Mouse (Mus musculus) liver, embryonic 14.5 days (tissue): ENCODE measurements at regions not wholly inside any gene's neighbourhood (a gene's known extent, or its start where the extent isn't known, plus 50 kb on each side); places are given as distances from the start of the nearest gene placed in this dataset.

ENCODE experiments used
- ATAC-seq: fragments of 200-750 bp; cut with Nextera tagmentation; 2 replicates; pipeline ENCODE4 v1.8.0; 2017; ENCODE audit warnings: moderate number of reproducible peaks, mild to moderate bottlenecking, moderate library complexity; ENCODE audit not compliant: insufficient read depth
- DNase-seq, 3 experiments: peaks; one replicate each; pipeline ENCODE4 v3.0.0-alpha.2; 2012 to 2013; ENCODE audit warnings: low read depth in 3 of 3, low spot score in 3 of 3
- H3K27ac ChIP-seq: fragments of 300-500 bp; sonication (generic); 2 replicates; pipeline ENCODE4 v1.5.1; 2014; ENCODE audit warnings: moderate library complexity, mild to moderate bottlenecking, control low read depth, inconsistent platforms
- H3K27me3 ChIP-seq: fragments of 300-500 bp; sonication (generic); 2 replicates; pipeline ENCODE4 v1.6.1; 2014; ENCODE audit warnings: mild to moderate bottlenecking, low read length, moderate library complexity; ENCODE audit not compliant: control insufficient read depth, insufficient read depth
- H3K36me3 ChIP-seq: fragments of 300-500 bp; sonication (generic); replicated peaks from 2 replicates; pipeline ENCODE4 v1.6.1; 2014; ENCODE audit warnings: low read depth; ENCODE audit not compliant: control insufficient read depth, insufficient read depth
- H3K4me1 ChIP-seq, 2 experiments: fragments of 200-500 bp in 1 of 2; fragments of 300-500 bp in 1 of 2; sonication (generic) in 1 of 2; replicated peaks; 2 replicates each; pipeline ENCODE4 v1.6.1; 2012 to 2014; ENCODE audit warnings: antibody characterized with exemption in 1 of 2, inconsistent platforms in 1 of 2, low read length in 1 of 2; ENCODE audit not compliant: control insufficient read depth in 2 of 2, insufficient read depth in 2 of 2
- H3K4me2 ChIP-seq: fragments of 300-500 bp; sonication (generic); 2 replicates; pipeline ENCODE4 v1.6.1; 2014; ENCODE audit warnings: low read depth, mild to moderate bottlenecking, control low read depth, moderate library complexity
- H3K4me3 ChIP-seq, 2 experiments: fragments of 200-500 bp in 1 of 2; fragments of 300-500 bp in 1 of 2; sonication (generic) in 1 of 2; 2 replicates each; pipeline ENCODE4 v1.5.1; 2012 to 2014; ENCODE audit warnings: low read depth in 2 of 2, low read length in 2 of 2, mild to moderate bottlenecking in 2 of 2, control low read depth in 1 of 2, inconsistent platforms in 1 of 2, moderate library complexity in 1 of 2; ENCODE audit not compliant: insufficient read depth in 1 of 2
- H3K9ac ChIP-seq: fragments of 300-500 bp; sonication (generic); replicated peaks from 2 replicates; pipeline ENCODE4 v1.6.1; 2014; ENCODE audit warnings: mild to moderate bottlenecking, control low read depth, moderate library complexity
- H3K9me3 ChIP-seq: fragments of 300-500 bp; sonication (generic); 2 replicates; pipeline ENCODE4 v1.6.1; 2016; ENCODE audit warnings: low read length, mixed read lengths; ENCODE audit not compliant: control insufficient read depth
- CTCF ChIP-seq: IDR thresholded peaks from 2 replicates; pipeline ENCODE4 v1.5.1; 2016; ENCODE audit warnings: antibody characterized with exemption, low read depth, control low read depth
- EP300 ChIP-seq: IDR thresholded peaks from 2 replicates; pipeline ENCODE4 v1.6.1; 2016; ENCODE audit warnings: antibody characterized with exemption, low read depth
- WGBS: fragments of 180-500 bp; shearing (Covaris S2); extraction: QIAGEN DNeasy Blood & Tissue Kit; methylation state at CpG from one replicate; pipeline ENCODE4 v1.1.7; 2014; ENCODE audit not compliant: insufficient replicate concordance; 5-methylcytosine and 5-hydroxymethylcytosine counted together

DNA sequence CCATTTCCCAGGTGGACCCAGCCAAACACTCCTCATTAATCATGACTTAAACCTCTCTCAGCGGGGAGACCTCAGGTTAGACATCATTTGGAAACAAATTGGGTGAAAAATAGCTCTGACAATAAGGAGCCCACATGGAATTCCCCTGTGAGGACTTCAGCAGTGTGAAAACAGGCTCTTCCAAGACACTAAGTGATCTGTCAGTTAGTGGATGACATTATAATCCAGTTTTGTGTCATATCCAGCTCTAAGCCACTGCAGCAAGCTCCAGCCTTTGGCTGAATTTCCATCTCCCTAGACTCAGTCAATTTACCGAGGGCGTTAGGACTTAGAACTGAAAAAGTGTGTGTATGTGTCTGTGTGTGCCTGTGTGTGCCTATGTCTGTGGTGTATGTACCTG is 70.5 kb downstream of the Olig3 start:
- no peak overlapping the region for H3K9ac ChIP-seq
- ATAC-seq = no peak
- H3K27me3 ChIP-seq = no peaks in the 10 kb centered on the region
- TF ChIP-seq EP300 (no peak), CTCF (no peak)
- H3K4me3 ChIP-seq = no peak overlapping the region
- no peak for DNase-seq
- H3K4me2 ChIP-seq = no peak overlapping the region
- H3K36me3 ChIP-seq = no peaks in the 10 kb centered on the region
- no peaks in the 10 kb centered on the region for H3K4me1 ChIP-seq
- WGBS = 69% methylated on average over 3 of the region's 3 CpGs
- H3K27ac ChIP-seq = no peak overlapping the region
- H3K9me3 ChIP-seq = no peaks in the 10 kb centered on the region

DNA sequence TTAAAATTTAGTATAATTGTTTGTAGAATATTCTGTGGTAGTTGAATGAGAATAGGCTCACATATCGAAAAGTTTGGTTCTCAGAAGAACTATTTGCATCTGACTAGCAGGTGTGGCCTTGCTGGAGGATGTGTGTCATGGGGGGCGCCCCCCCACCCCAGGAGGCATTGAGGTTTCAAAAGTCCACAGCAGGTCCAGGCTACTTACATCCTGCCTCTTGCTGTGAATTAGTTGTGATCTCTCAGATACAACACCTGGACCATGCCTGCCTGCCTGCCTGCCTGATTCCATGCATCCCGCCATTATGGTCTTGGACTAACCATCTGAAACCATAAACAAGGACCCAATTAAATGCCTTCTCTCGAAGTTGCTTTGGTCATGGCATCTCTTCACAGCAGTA is 76.2 kb downstream of the Olig3 start:
- TF ChIP-seq CTCF (no peak), EP300 (no peak)

DNA sequence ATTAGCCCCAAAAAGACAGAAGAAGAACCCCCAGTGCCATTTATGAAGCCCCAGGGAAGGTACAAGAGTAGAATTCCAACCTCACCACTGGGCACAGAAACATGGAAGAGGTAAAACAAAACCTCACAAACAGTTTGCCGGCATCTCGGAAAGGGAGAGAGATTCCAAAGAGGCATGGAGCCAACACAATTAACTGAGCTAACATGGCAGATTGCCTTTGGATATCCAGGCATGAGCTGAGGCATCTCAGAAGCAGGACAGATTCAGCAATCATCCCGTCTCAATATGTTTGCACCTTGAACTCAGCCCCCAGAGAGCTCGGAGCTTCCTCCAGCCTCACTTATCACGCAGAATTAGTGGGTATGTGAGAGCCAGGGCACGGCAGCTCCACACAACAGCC is 78.3 kb downstream of the Olig3 start:
- TF ChIP-seq EP300 (no peak), CTCF (no peak)
- no peaks in the 10 kb centered on the region for H3K4me1 ChIP-seq
- H3K36me3 ChIP-seq = no peaks in the 10 kb centered on the region
- no peak overlapping the region for H3K4me3 ChIP-seq
- no peaks in the 10 kb centered on the region for H3K9me3 ChIP-seq
- no peak overlapping the region for H3K27ac ChIP-seq
- H3K9ac ChIP-seq = no peak overlapping the region
- H3K27me3 ChIP-seq = no peaks in the 10 kb centered on the region
- ATAC-seq = no peak
- DNase-seq = no peak
- 67% methylated on average over 6 of the region's 6 CpGs for WGBS
- H3K4me2 ChIP-seq = no peak overlapping the region

More for the DNA sequence above, 76.2 kb downstream of the Olig3 start:
- ATAC-seq (no peak), DNase-seq (no peak)
- Histone ChIP-seq H3K9me3 (no peaks in the 10 kb centered on the region), H3K4me3 (no peak overlapping the region), H3K27me3 (no peaks in the 10 kb centered on the region), H3K36me3 (no peaks in the 10 kb centered on the region), H3K4me2 (no peak overlapping the region), H3K4me1 (no peaks in the 10 kb centered on the region), H3K9ac (no peak overlapping the region), H3K27ac (no peak overlapping the region)
- 60% methylated on average over 4 of the region's 4 CpGs for WGBS

DNA sequence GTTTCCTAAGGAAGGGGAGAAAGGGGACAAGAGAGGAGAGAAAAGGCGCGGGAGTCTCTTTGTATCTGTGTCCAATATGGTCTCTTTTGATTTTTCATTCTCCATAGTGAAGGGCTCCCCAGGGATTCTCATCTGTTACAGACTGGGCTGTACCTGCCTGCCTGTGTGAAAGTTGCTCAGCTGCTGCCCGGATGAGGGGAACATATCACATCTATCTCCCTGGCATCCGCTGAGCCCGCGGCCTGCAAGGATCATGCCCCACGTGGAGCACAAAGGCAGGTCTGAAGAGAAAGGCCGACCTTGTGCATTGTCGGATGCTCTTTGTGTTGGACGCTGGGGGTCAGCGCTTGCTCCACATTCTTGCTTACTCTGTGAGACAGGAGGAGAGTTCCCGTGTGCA is 85.5 kb downstream of the Olig3 start:
- no peak overlapping the region for H3K4me3 ChIP-seq
- peaks cover 0 to 4% of the 10 kb centered on the region in 2 experiments; a peak in 2 of 4 replicates for H3K4me1 ChIP-seq
- ATAC-seq (no peak), DNase-seq (no peak)
- no peaks in the 10 kb centered on the region for H3K36me3 ChIP-seq
- TF ChIP-seq CTCF (no peak), EP300 (no peak)
- no peak overlapping the region for H3K9ac ChIP-seq
- no peak overlapping the region for H3K4me2 ChIP-seq
- H3K27ac ChIP-seq = no peak overlapping the region
- no peaks in the 10 kb centered on the region for H3K9me3 ChIP-seq
- 65% methylated on average over 12 of the region's 12 CpGs for WGBS
- no peaks in the 10 kb centered on the region for H3K27me3 ChIP-seq

DNA sequence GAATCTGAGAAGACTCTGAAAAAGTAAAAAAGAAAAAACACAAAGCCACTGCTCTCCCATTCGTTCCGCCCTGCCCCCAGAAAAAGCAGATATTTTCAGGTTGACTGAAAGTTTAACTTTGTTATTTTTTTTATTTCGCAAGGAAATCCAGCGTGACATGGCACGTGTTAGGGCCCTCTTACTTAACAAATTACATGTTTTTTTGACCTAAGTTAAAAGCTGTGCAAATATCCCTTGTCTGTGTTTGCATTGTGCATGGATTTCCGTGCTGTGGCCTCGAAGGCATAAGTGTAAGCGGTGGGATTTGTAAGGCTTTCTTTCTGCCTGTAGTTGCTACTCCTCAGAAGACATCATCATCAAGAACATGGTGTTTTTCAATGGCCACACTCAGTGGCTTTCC is 87.2 kb downstream of the Olig3 start:
- H3K4me1 ChIP-seq = peaks cover 0 to 4% of the 10 kb centered on the region in 2 experiments; a peak in 2 of 4 replicates
- no peak for DNase-seq
- ATAC-seq = no peak
- TF ChIP-seq EP300 (no peak), CTCF (no peak)
- H3K9me3 ChIP-seq = no peaks in the 10 kb centered on the region
- 51% methylated on average over 8 of the region's 8 CpGs for WGBS
- H3K36me3 ChIP-seq = no peaks in the 10 kb centered on the region
- no peaks in the 10 kb centered on the region for H3K27me3 ChIP-seq
- H3K27ac ChIP-seq = no peak overlapping the region
- no peak overlapping the region for H3K4me3 ChIP-seq
- H3K9ac ChIP-seq = no peak overlapping the region
- H3K4me2 ChIP-seq = no peak overlapping the region
